Mouse (Mus musculus): ENCODE data around the gene Smoc2. TPM values are rescaled to one million over a fixed set of nuclear protein-coding genes. Genes with fewer than 3 reads are reported as not detected.

Smoc2 gene
- polyA plus RNA-seq, 1 experiment from 2014 or later = 40.0 TPM

DNA sequence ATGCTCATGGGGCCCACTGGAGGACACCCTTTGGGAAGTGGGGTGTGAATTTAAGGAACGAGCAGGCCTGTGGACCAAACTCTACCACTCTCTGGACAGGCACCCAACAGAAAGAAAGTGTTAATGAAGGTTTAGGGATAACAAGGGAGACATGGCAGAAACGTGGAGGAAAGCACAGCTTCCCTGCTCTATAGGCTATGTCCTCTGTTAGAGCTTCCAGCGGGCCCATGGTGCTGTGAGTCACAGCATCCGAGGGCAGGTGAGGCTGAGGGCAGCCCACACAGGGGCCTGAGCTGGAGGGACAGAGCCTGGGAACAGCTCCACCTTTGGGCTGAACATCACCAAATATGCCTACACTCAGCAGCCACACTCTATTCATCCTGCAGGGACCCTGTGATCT, 66.2 kb downstream of the Smoc2 start:
- no peak overlapping the region for H3K4me2 ChIP-seq (ENCODE audit: low read depth, low read length)
- ATAC-seq (no peak), DNase-seq (no peak)
- H3K4me3 ChIP-seq (ENCODE audit: low read depth, low read length) = no peak overlapping the region
- no peak overlapping the region for H3K27ac ChIP-seq (ENCODE audit: low read depth)
- H3K4me1 ChIP-seq (ENCODE audit: insufficient read depth) = no peaks in the 10 kb centered on the region
- H3K9me3 ChIP-seq (ENCODE audit: low read length) = no peaks in the 10 kb centered on the region
- TF ChIP-seq CTCF (IDR thresholded peaks at IDR 0.05; ENCODE audit: low read depth) (no peak), EP300 (IDR thresholded peaks at IDR 0.05; ENCODE audit: low read depth) (no peak)
- no peaks in the 10 kb centered on the region for H3K36me3 ChIP-seq (replicated peaks; ENCODE audit: insufficient read depth, low read length)
- no peaks in the 10 kb centered on the region for H3K27me3 ChIP-seq (ENCODE audit: insufficient read depth, low read length)
- WGBS (ENCODE audit: insufficient replicate concordance) = 64% methylated on average over 4 of the region's 4 CpGs
- no peak overlapping the region for H3K9ac ChIP-seq (replicated peaks)

DNA sequence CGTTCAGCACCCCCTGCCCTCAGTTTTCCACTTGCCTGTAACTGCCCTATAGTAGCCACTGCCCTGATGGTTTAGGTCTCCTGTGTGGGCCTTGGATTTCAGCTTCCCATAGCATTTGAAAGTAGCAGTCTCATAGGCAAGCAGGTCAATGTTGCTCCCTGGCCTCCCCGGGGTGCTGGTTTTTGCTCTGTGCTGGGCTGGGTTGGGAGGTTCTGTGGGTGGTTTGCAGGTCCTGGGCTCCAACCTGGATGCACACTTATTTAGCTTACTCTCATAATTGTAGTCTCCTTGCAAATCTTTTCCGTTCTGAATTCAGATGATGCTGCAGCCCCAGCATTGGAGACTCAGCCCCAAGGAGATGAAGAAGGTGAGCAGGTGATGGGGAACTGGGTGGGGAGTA, 67.6 kb downstream of the Smoc2 start:
- DNase-seq (no peak), ATAC-seq (no peak)
- Histone ChIP-seq H3K4me2 (ENCODE audit: low read depth, low read length) (no peak overlapping the region), H3K36me3 (replicated peaks; ENCODE audit: insufficient read depth, low read length) (no peaks in the 10 kb centered on the region), H3K9ac (replicated peaks) (no peak overlapping the region), H3K27me3 (ENCODE audit: insufficient read depth, low read length) (no peaks in the 10 kb centered on the region), H3K9me3 (ENCODE audit: low read length) (no peaks in the 10 kb centered on the region), H3K4me3 (ENCODE audit: low read depth, low read length) (no peak overlapping the region), H3K27ac (ENCODE audit: low read depth) (no peak overlapping the region), H3K4me1 (ENCODE audit: insufficient read depth) (no peaks in the 10 kb centered on the region)
- 63% methylated on average over 3 of the region's 3 CpGs for WGBS (ENCODE audit: insufficient replicate concordance)
- TF ChIP-seq EP300 (IDR thresholded peaks at IDR 0.05; ENCODE audit: low read depth) = no peak
- no peak for TF ChIP-seq CTCF (IDR thresholded peaks at IDR 0.05; ENCODE audit: low read depth)

DNA sequence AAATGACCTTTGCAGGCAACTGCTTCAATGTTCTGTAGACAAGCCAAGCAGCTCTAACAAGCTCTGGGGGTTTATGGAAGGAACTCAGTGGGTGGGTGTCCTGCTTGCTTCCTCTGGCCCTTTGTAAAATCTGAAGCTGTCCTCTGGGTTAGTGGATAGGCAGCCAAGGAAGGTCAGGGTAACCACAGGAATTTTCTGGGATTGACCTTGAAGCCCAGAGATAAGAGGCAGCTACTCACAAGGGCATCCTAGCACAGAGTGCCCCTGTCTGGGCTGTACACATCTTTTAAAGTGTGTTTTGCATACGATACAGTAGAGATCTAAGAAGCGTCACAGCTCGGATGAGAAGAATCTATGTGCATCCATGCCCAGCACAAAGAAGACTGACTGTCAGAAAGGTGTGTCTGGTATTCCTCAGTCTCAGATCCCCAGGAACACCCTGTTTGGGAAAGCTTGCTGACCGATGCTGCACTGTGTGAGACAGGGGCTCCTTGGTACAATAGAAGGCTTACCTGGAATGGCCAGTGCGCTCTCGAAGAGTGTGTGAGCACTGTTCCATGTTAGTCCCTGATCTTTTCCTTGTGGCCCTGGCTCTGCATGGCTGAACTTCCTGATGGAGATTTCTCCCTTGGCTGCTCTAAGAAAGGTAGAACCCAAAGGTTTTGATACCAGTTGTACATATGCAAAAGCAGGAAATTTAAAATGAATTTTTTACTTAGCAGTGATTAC, 69.9 kb downstream of the Smoc2 start:
- Histone ChIP-seq H3K27ac (ENCODE audit: low read depth) (no peak overlapping the region), H3K9me3 (ENCODE audit: low read length) (no peaks in the 10 kb centered on the region), H3K36me3 (replicated peaks; ENCODE audit: insufficient read depth, low read length) (no peaks in the 10 kb centered on the region), H3K27me3 (ENCODE audit: insufficient read depth, low read length) (no peaks in the 10 kb centered on the region), H3K4me1 (ENCODE audit: insufficient read depth) (no peaks in the 10 kb centered on the region), H3K4me3 (ENCODE audit: low read depth, low read length) (no peak overlapping the region), H3K9ac (replicated peaks) (no peak overlapping the region), H3K4me2 (ENCODE audit: low read depth, low read length) (no peak overlapping the region)
- DNase-seq (no peak), ATAC-seq (no peak)
- TF ChIP-seq EP300 (IDR thresholded peaks at IDR 0.05; ENCODE audit: low read depth) = no peak
- no peak for TF ChIP-seq CTCF (IDR thresholded peaks at IDR 0.05; ENCODE audit: low read depth)
- 81% methylated on average over 6 of the region's 6 CpGs for WGBS (ENCODE audit: insufficient replicate concordance)

DNA sequence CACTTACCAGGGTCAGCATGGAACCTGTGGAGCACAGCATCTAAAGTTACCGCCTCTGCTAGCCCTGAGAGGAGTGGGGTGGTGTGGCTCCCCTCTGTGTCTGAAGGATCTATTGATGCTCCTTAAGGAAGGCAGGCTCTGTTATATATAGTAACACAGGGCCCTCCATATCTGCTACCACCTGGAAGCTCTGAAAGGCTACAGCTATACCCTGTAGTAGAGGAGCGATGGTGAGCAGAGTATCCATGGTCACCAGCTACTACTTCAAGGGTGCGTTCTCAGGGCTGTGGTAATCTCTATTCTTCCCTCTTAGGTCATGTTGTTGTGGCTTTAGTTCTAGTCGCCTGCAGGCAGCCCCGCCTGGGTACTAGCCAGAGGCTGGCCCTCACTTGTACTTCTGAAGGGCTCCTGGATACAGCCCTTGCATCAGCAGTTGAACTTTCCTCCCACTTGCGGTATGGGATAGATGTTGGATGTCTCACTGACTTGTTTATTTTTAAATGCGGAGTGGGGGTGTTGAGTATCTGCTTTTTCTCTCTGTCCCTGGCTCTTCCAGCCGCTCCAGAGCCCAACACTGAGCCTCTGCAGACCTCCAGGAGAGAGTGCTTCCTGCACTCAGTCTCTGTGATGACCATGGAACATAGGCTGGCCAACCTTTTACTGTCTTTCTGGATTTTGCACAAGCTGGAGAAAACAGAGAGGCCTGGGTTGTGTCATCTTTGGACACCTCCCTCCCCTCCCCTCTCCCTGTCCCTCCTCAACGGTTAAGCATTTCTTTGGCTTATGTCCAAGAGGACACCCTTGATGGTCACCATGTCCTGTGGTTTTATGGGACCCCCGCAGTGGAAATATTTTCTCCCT, 74.1 kb downstream of the Smoc2 start:
- DNase-seq (no peak), ATAC-seq (no peak)
- Histone ChIP-seq H3K36me3 (replicated peaks; ENCODE audit: insufficient read depth, low read length) (no peaks in the 10 kb centered on the region), H3K9me3 (ENCODE audit: low read length) (no peaks in the 10 kb centered on the region), H3K4me3 (ENCODE audit: low read depth, low read length) (no peak overlapping the region), H3K4me2 (ENCODE audit: low read depth, low read length) (no peak overlapping the region), H3K27ac (ENCODE audit: low read depth) (no peak overlapping the region), H3K9ac (replicated peaks) (no peak overlapping the region), H3K4me1 (ENCODE audit: insufficient read depth) (no peaks in the 10 kb centered on the region), H3K27me3 (ENCODE audit: insufficient read depth, low read length) (no peaks in the 10 kb centered on the region)
- TF ChIP-seq CTCF (IDR thresholded peaks at IDR 0.05; ENCODE audit: low read depth) (no peak), EP300 (IDR thresholded peaks at IDR 0.05; ENCODE audit: low read depth) (no peak)
- WGBS (ENCODE audit: insufficient replicate concordance) = 64% methylated on average over 10 of the region's 10 CpGs

DNA sequence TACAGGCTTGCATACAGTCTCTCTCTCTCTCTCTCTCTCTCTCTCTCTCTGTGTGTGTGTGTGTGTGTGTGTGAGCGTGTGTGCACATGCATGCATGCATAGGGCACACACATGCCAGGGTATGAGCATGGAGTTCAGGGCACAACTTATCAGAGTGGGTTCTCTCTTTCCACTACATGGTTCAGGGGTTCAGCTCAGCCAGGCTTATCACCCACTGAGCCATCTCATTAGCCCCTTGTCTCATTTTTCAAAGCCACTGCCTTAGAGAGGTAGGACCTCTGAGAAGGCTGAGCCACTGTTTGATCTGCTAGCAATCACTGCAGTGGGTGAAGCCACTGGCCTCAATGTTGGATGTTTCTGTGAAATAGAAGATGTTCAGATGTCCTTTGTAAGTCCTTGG, 82.2 kb downstream of the Smoc2 start:
- Histone ChIP-seq H3K9ac (replicated peaks) (no peak overlapping the region), H3K4me1 (ENCODE audit: insufficient read depth) (no peaks in the 10 kb centered on the region), H3K27ac (ENCODE audit: low read depth) (no peak overlapping the region), H3K4me3 (ENCODE audit: low read depth, low read length) (no peak overlapping the region), H3K4me2 (ENCODE audit: low read depth, low read length) (no peak overlapping the region), H3K36me3 (replicated peaks; ENCODE audit: insufficient read depth, low read length) (no peaks in the 10 kb centered on the region), H3K27me3 (ENCODE audit: insufficient read depth, low read length) (no peaks in the 10 kb centered on the region), H3K9me3 (ENCODE audit: low read length) (no peaks in the 10 kb centered on the region)
- no peak for DNase-seq
- no peak for ATAC-seq
- 54% methylated on average over 1 of the region's 1 CpGs for WGBS (ENCODE audit: insufficient replicate concordance)
- TF ChIP-seq EP300 (IDR thresholded peaks at IDR 0.05; ENCODE audit: low read depth) = no peak
- TF ChIP-seq CTCF (IDR thresholded peaks at IDR 0.05; ENCODE audit: low read depth) = no peak

DNA sequence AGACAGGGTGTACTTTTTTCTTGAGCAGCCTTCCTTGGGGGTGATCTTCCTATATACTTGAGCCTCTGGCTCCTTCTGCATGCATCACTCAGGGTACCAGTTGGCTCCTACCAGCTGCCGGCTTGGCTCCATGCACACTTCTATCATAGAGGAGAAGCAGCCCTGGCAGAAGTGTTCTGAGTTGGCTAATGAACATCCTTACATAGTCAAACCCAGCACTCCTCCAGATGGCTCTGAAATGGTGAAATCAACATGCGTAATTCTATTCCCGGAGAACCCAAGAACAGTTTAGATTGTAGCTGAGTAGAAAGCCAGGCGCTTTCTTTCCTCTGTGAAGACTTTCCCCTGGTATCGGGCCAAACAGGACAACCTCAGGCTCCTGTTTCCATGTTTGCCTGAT, 91.2 kb downstream of the Smoc2 start:
- H3K9me3 ChIP-seq (ENCODE audit: low read length) = no peaks in the 10 kb centered on the region
- H3K36me3 ChIP-seq (replicated peaks; ENCODE audit: insufficient read depth, low read length) = no peaks in the 10 kb centered on the region
- H3K4me1 ChIP-seq (ENCODE audit: insufficient read depth) = 0 out of 2 replicates have a peak, but pooled peaks cover 4% of the 10 kb centered on the region
- no peak for ATAC-seq
- no peak for TF ChIP-seq EP300 (IDR thresholded peaks at IDR 0.05; ENCODE audit: low read depth)
- TF ChIP-seq CTCF (IDR thresholded peaks at IDR 0.05; ENCODE audit: low read depth) = no peak
- H3K4me3 ChIP-seq (ENCODE audit: low read depth, low read length) = no peak overlapping the region
- H3K27me3 ChIP-seq (ENCODE audit: insufficient read depth, low read length) = no peaks in the 10 kb centered on the region
- no peak overlapping the region for H3K4me2 ChIP-seq (ENCODE audit: low read depth, low read length)
- DNase-seq = no peak
- no peak overlapping the region for H3K9ac ChIP-seq (replicated peaks)
- no peak overlapping the region for H3K27ac ChIP-seq (ENCODE audit: low read depth)
- 83% methylated on average over 5 of the region's 5 CpGs for WGBS (ENCODE audit: insufficient replicate concordance)
